Mouse (Mus musculus) mature B cell (primary cell): ENCODE measurements around the gene Hist1h2be.
"Not testable (repeated sequence)": the region's sequence is repeated elsewhere in the genome, so short reads cannot be mapped to it uniquely, and the experiment has no call there.

Experiments
- in situ Hi-C: fragments of 300-500 bp; cut with MboI; formaldehyde crosslinking; loops from 2 replicates; pipeline ENCODE4 v1.14.3; 2019

Gene Hist1h2be

DNA sequence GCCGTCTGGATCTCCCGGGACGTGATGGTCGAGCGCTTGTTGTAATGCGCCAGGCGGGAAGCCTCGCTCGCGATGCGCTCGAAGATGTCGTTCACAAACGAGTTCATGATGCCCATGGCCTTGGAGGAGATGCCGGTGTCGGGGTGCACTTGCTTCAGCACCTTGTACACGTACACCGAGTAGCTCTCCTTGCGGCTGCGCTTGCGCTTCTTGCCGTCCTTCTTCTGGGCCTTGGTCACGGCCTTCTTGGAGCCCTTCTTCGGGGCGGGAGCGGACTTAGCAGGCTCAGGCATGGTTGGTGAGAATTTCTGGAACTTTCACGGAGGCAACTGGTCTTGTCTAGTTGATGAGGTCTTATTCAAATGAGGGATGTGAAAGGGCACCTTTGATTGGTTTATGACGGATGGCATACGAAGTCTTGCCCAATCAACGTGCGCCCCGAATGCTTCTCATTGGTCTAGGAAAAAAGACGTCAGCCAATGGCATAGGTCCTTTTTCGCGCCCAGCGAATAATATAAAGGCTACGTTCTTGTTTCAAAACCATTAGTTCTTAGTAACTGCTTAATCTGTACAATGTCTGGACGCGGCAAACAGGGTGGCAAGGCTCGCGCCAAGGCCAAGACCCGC lies 46.9 kb downstream of the Hist1h2be start, which contains the start of the genes Hist1h2bf and Hist1h2ad:
Hist1h2bf (minus strand) TSS at position 299 of the 627 bp plus-strand sequence.
Hist1h2ad (plus strand) TSS at position 484 of the 627 bp plus-strand sequence.
- in situ Hi-C loops = not testable (repeated sequence)

DNA sequence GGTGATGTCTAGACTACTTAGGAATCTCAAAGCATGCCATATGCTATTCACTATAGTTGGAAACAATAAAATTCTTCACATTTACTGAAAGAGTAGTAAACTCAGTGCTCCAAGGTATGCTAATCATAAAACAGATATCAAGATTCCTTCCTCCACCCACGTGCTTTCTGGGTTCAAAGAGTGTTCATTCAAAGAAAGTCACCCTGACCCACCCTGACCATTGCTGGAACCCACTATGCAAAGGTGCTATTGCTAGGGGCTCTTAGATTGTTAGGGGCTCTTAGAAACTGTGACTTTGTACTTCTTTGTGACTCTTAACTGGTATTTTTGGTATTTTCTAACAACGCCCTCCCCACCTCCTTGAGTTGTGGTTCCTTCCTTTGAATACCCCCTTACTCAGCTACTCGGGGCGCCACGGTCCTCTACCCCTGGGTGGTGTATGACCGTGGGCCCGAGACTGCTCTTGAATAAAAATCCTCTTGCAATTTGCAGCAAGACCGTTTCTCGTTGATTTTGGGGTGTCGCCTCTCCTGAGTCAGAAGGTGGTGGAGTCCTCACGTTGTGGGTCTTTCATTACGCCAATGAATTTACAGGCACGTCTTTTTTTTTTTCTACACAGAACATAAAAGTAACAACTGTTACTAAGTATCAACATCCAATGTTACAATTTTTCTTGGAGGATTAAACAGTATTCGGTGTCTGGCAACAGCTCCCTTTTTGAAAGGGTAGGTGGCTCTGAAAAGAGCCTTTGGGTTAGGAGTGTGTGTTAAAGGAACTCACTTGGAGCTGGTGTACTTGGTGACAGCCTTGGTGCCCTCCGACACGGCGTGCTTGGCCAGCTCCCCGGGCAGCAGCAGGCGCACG lies 47.7 kb downstream of the Hist1h2be start:
- in situ Hi-C loops = not testable (repeated sequence)

DNA sequence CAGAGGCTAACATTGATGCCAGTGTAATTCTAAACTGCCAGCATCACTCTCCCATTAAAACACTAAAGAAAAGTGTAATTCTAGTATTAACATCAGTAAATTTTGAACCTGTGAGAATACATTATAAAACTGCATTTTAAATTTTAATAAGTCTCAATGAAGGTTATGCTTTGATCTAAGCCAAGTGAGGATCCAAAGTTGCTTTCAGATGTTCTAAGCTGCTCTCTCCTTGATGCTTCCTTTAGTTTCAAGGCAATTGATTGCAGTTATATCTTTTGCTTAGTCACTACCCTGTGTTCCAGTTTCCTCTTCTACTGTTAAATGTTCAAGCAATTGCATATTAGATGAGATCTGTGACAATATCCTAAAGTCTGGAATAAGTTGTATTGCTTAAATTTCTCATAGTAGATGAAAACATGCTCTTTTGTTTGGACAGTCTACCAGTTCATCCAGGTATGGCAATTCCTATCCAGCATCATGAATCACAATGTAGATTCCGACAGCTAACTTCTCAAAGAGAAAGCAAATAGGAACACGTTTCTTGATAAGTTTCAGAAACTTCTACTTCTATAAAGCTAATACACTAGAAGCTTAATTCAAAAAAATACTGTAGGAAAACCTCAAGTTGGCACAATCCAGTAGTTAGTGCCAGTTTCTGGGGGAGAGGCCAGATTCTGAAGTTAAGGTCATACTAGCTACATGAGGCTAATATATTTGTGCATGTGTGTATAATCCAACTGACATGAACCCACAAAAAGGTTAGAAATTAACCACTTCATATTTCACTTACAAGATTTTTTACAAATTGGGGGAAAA lies 48.5 kb downstream of the Hist1h2be start:
- in situ Hi-C loops = no loop called here

DNA sequence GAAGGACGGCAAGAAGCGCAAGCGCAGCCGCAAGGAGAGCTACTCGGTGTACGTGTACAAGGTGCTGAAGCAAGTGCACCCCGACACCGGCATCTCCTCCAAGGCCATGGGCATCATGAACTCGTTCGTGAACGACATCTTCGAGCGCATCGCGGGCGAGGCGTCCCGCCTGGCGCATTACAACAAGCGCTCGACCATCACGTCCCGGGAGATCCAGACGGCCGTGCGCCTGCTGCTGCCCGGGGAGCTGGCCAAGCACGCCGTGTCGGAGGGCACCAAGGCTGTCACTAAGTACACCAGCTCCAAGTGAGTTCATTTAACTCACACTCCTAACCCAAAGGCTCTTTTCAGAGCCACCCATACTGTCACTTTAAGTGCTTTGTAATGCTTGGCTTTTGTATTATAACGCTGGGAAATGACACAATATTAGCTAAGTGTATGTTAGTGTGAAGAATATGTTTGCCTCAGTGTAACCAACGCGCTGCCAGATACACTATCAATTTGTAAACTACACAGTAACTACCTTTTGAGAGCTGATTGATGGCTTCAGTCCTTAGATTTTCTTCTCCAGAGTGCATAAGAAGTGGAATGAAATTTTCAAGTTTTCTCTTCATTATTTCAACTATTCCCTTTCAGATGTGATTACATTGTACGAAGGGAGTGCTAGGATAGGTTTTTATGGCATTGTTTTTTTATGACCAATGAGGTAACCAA lies 49.3 kb downstream of the Hist1h2be start:
- in situ Hi-C loops = not testable (repeated sequence)

DNA sequence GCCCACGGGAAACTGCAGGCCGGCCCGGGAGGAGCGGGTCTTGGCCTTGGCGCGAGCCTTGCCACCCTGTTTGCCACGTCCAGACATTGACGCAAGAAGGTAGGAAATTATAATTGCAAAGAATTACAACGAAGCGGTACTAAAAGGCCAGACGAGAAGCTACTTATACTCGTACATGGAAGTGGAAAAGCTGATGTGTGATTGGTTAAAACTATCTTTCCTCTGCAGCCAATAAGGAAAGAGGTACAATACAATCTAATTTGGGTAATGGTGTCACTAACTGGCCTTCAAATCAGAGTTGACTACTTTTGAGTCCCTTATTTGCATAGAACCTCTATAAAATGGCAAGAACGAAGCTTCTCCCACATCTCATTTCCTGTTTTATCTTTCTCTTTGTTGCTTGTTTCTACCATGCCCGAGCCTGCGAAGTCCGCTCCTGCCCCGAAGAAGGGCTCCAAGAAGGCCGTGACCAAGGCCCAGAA lies 49.9 kb downstream of the Hist1h2be start, which contains the start of the genes Hist1h2ae and Hist1h2bg:
Hist1h2ae (minus strand) TSS at position 199 of the 482 bp plus-strand sequence.
Hist1h2bg (plus strand) TSS at position 375 of the 482 bp plus-strand sequence.
- in situ Hi-C loops = no loop called here

DNA sequence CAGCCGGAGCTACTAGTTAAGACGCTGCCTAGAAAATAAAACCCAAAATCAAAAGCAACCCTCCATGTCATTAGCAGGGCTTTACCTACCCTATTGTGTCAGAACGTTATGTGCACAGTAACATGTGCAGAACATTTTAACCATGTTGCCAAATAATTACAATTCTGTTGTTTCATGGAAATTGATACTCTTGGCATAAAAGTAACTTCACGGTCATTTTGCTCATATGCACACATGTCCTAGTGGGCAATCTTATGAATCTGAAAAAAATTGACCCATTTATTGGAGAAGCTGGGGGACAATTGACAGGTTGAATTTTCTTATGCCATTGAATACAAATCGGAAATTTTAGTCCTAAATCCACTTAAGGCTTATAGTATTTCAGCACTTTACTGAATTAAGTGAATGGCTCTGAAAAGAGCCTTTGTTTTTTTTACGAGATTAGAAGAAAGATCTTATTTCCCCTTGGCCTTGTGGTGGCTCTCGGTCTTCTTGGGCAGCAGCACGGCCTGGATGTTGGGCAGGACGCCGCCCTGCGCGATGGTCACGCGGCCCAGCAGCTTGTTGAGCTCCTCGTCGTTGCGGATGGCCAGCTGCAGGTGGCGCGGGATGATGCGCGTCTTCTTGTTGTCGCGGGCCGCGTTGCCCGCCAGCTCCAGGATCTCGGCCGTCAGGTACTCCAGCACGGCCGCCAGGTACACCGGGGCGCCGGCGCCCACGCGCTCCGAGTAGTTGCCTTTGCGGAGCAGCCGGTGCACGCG lies 50.5 kb downstream of the Hist1h2be start:
- in situ Hi-C loops = not testable (repeated sequence)

DNA sequence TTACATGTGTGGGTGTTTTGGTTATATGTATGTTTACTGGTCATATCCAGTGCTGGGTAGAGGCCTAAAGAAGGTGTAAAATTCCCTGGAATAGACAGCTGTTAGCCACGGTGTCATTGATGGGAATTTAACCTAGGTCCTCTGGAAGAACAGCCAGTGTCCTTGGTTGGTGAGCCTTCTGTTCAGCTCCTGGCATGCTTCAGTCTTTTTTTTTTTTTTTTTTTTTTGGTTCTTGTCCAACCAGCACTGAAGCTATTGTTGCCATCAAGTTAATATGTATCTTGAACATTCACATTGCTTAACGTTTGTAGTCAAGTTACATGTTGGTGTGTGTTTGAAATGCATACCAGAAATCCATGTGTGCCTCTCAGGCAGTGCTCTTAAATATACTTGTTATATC lies 56.4 kb downstream of the Hist1h2be start:
- in situ Hi-C loops = no loop called here

DNA sequence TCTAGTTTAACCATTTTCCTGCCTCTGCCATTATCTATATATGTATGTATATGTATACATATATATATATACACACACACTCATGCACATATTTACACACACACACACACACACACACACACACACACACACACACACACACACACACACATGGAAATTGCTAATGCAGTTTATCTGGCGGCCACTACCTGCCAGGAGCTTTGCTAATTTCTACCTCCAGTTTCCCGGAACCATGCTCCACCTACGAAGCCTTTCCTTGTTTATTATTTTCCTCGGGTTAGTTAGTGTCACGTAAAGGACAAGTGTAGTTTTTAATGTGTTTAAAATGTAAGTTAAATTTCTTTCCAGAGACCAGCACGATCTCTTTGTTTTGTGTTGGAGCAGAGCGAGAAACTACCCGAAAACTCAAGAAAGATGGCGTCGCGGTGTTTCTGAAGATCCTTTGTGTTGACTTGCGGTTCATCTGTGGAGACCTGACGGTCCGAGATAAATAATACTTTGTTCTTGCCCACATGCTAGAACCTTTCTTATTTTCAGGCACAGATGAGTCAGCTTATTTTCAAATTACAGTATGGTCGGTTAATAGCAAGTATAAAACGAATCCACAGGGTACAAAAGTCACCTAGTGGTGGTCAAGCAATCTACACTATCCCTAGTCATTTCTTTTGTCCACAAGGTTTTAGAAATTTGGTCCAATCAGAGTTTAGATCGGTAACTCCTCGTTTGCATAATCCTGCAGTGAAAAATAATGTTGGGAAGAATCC lies 58.0 kb downstream of the Hist1h2be start:
- in situ Hi-C loops = no loop called here

DNA sequence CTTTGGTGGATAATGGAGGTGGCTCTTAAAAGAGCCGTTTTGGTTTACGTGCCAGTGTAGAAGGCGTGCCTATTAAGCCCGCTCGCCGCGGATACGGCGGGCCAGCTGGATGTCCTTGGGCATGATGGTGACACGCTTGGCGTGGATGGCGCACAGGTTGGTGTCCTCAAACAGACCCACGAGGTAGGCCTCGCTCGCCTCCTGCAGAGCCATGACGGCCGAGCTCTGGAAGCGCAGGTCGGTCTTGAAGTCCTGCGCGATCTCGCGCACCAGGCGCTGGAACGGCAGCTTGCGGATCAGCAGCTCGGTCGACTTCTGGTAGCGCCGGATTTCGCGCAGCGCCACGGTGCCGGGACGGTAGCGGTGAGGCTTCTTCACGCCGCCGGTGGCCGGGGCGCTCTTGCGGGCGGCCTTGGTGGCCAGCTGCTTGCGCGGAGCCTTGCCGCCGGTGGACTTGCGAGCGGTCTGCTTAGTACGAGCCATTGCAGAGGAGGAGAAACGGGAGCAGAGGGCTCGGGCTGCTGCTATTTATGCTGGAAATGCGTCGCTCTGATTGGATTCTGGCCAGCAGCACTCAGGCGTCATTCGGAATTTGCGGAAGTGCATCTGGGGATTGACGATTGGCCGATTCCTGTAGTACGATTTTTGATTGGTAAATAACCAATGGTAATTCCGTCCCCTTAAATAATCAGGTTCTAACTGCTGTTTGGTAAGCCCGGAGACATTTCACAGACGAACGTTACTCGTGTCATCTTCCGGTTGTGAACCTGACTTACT lies 58.9 kb downstream of the Hist1h2be start, which contains the start of gene Hist1h3e:
Hist1h3e (minus strand) TSS at position 487 of the 777 bp plus-strand sequence.
- in situ Hi-C loops = not testable (repeated sequence)

DNA sequence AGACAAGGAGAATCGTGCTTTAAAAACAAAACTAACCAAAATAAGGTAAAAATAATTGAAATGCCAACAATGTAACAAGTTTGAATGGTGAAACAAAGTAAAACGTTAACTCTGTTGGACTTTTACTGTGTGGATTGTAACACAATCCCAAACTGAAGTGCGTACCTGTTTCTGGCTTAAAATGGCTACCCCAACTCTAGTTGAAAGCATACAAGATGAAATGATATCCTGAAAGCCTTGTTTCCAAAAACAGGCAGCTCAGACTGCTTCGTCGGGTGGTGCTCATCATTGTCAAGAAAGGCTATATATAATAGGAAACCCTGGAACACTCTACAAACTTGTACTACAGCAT lies 59.4 kb downstream of the Hist1h2be start:
- in situ Hi-C loops = not testable (repeated sequence)

DNA sequence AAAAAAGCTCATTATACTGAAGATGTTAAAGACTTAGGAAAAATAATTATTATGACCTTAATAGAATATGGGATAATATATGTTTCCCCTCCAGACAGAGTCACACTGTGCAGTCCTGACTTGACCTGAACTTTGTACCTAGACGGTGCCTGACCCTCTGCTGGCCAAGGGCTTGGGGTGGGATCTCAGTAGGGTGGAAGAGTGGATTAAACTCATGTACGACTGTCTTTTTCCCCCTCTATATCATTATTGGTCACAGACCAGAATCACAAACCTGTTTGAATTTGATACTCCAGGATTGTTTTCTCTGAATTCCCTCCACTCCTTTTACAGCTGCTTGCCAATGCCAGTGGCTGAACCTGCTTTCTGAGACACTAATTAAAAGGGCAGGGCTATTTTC lies 60.2 kb downstream of the Hist1h2be start:
- in situ Hi-C loops = not testable (repeated sequence)

DNA sequence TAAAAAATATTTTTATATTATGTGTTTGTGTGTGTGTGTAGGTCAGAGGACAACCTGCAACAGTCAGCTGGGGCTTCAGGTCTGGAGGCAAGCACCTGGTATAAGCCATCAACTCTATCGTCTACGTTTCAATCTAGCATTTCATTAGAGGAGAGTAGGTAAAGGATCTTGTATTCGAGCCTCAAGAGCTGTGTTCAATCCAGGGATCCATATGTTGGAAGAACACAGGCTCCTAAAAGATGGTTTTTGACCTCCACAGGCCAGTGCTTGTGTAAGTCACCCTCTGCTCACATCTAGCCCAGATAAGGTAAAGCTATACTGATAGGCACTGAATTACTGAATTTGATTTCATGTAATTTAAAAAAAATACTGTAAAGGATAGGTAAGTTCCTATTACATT lies 64.0 kb downstream of the Hist1h2be start:
- in situ Hi-C loops = loop anchor here (10.0 kb wide), 2 partner anchors 188 to 1732 kb away; partner anchors contain the start of genes Hist1h2bb and Hist1h3c

DNA sequence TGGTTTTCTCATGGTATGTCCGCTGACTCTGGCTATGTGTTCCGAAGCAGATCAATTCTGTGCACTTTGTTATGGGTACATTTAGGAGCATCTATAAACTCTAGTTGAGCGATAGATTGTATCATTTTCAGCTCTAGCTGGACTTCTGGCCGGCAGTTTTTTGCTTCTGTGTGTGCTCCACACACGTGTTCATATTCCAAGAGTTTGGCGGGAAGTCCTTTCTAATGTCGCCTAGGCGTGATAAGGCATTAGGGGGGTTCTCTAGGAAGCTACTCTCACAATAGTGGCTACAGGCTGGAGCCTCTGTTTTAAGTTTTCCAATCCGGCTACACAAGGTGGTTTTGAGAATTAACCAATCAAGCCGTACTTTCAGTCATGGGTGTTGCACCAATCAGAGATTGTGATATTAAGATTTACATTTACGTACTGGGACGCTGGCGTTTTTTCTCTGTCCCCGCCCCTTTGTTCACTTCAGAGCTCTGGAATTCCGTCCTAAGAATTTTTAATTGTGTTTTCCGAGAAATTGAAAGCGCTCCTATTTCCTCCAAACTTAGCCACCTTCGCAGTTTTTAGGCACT lies 65.0 kb downstream of the Hist1h2be start:
- in situ Hi-C loops = loop anchor here (10.0 kb wide), 2 partner anchors 189 to 1731 kb away; partner anchors contain the start of genes Hist1h2bb and Hist1h3c

DNA sequence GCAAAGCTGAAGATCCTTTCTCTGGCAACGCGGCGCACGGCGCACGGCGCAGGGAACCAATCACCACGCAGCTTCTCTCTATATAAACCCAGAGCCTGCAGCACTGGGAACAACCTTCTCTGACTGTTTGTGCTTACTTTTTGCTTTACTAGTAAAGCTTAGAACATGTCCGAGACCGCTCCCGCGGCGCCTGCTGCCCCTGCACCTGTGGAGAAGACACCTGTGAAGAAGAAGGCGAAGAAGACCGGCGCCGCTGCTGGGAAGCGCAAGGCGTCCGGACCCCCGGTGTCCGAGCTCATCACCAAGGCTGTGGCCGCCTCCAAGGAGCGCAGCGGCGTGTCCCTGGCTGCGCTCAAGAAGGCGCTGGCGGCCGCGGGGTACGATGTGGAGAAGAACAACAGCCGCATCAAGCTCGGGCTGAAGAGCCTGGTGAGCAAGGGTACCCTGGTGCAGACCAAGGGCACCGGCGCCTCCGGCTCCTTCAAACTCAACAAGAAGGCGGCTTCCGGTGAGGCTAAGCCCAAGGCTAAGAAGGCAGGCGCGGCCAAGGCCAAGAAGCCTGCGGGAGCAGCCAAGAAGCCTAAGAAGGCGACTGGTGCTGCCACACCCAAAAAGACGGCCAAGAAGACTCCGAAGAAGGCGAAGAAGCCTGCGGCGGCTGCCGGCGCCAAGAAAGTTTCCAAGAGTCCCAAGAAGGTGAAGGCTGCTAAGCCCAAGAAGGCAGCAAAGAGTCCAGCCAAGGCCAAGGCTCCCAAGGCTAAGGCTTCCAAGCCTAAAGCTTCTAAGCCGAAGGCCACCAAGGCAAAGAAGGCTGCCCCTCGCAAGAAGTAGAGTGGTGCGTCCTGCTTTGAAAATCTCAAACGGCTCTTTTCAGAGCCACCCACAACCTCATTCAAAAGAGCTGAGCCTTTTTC lies 65.7 kb downstream of the Hist1h2be start:
- in situ Hi-C loops = loop anchor here (10.0 kb wide), 2 partner anchors 190 to 1730 kb away; partner anchors contain the start of genes Hist1h2bb and Hist1h3c

DNA sequence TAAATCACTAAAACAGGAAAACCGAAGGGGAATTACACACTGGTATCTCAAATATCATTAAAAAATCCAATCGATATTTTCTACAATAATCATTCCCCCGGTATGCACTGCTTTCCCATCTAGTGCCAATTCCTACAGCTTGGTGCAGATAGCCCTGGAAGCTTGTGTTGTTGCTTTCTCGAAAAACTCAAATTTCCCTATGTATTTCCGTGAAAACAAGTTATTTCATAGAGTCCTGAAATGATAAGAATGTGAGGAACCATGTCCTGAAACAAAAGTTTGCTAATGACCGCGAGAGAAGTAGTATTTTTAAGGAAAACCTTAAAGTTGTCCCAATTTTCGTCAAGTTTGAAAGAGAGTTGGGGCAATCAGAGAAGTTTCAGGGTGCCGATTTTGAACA lies 66.5 kb downstream of the Hist1h2be start:
- in situ Hi-C loops = loop anchor here (10.0 kb wide), 2 partner anchors 190 to 1730 kb away; partner anchors contain the start of genes Hist1h2bb and Hist1h3c

DNA sequence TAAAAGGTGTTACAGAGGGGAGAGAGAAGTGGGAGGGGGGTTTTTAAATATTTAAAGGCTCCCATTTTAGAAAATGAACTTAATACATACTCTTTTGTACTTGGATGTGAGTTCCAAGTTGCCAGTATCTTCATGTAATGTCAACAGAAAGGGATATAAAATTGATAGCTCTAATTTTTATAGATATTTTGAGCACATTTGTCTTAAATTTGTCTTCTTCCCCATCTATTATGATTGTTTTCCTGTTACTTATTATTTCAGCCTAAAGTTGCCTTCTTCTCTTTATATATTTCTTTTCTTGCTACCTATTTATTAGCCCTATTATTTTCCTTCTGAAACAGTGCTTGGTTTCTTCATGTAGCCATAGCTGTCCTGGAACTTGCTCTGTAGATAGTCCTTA lies 68.0 kb downstream of the Hist1h2be start, which contains the start of gene Hist1h1d:
Hist1h1d (plus strand) TSS at position 301 of the 400 bp plus-strand sequence.
- in situ Hi-C loops = loop anchor here (10.0 kb wide), 2 partner anchors 192 to 1728 kb away; partner anchors contain the start of genes Hist1h2bb and Hist1h3c
